Mouse (Mus musculus) midbrain, embryonic 16.5 days (tissue): ENCODE measurements around the gene Fbxo9. TPM values are rescaled to one million over a fixed set of nuclear protein-coding genes. Genes with fewer than 3 reads are reported as not detected.
"Not testable (repeated sequence)": the region's sequence is repeated elsewhere in the genome, so short reads cannot be mapped to it uniquely, and the experiment has no call there.

Source experiments
- ATAC-seq: fragments of 200-750 bp; cut with Nextera tagmentation; 2 replicates; pipeline ENCODE4 v1.8.0; 2017; ENCODE audit warnings: moderate TSS enrichment
- H3K27ac ChIP-seq: fragments of 300-500 bp; sonication (generic); 2 replicates; pipeline ENCODE4 v1.5.1; 2014; ENCODE audit warnings: mild to moderate bottlenecking, low read length, mixed read lengths
- H3K27me3 ChIP-seq: fragments of 300-500 bp; sonication (generic); 2 replicates; pipeline ENCODE4 v1.6.1; 2014; ENCODE audit warnings: low read depth, low read length, mixed read lengths; ENCODE audit not compliant: control insufficient read depth, insufficient read depth
- H3K36me3 ChIP-seq: fragments of 300-500 bp; sonication (generic); 2 replicates; pipeline ENCODE4 v1.6.1; 2014; ENCODE audit warnings: mild to moderate bottlenecking, low read length, moderate library complexity, mixed read lengths; ENCODE audit not compliant: control insufficient read depth, insufficient read depth
- H3K4me1 ChIP-seq: fragments of 300-500 bp; sonication (generic); 2 replicates; pipeline ENCODE4 v1.6.1; 2014; ENCODE audit warnings: mild to moderate bottlenecking, low read length, mixed read lengths; ENCODE audit not compliant: control insufficient read depth, insufficient read depth
- H3K4me2 ChIP-seq: fragments of 300-500 bp; sonication (generic); 2 replicates; pipeline ENCODE4 v1.6.1; 2014; ENCODE audit warnings: mild to moderate bottlenecking, low read length, mixed read lengths
- H3K4me3 ChIP-seq: fragments of 300-500 bp; sonication (generic); 2 replicates; pipeline ENCODE4 v1.5.1; 2014; ENCODE audit warnings: low read depth, mild to moderate bottlenecking, low read length, moderate library complexity, mixed read lengths
- H3K9ac ChIP-seq: fragments of 300-500 bp; sonication (generic); 2 replicates; pipeline ENCODE4 v1.6.1; 2014; ENCODE audit warnings: low read depth, low read length, mixed read lengths
- H3K9me3 ChIP-seq: fragments of 300-500 bp; sonication (generic); replicated peaks from 2 replicates; pipeline ENCODE4 v1.6.1; 2014; ENCODE audit warnings: mild to moderate bottlenecking, low read length, mixed read lengths; ENCODE audit not compliant: control insufficient read depth, poor library complexity, severe bottlenecking
- WGBS: fragments of 180-500 bp; shearing (Covaris S2); extraction: QIAGEN DNeasy Blood & Tissue Kit; methylation state at CpG from one replicate; pipeline ENCODE4 v1.1.7; 2014; 5-methylcytosine and 5-hydroxymethylcytosine counted together
- polyA plus RNA-seq: library from polyadenylated mRNA; unstranded; fragments of >200 nt; fragmentation: Nextera tagmentation; extraction: Ambion mirVana; gene quantifications from 2 replicates; pipeline ENCODE4 v1.2.1, GENCODE M21; 2015

Fbxo9 gene
- polyA plus RNA-seq: 74.0 and 81.0 TPM in 2 replicates

DNA sequence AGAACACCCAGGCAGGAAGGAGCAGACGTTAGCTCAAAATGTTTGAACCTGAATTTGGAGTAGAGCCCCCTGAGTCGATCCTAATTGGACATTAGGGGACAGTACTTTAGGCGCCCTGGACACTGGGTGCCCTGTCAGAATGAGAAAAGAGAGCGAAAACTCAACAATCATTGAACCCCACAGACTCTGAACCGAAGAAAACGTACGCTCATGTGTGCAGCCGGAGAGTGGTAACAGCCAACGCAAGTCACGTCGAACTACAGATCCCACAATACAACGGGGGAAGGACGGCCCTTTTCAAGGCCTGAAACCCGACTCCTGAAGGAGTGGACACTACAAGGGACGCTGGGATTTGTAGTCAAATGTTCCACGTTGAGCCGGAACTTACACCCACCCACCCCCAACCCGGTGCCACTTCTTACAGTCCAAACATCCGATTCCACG is at the start of gene Fbxo9, which contains the start of gene Ick:
Gene Fbxo9 (minus strand): TSS at position 270 of the 444 bp plus-strand sequence.
Gene Ick (plus strand): TSS at position 397 of the 444 bp plus-strand sequence.
- WGBS: under 1% methylated on average over 20 of the region's 20 CpGs
- peak within 1 kb of the TSS; percentile 85 for H3K4me3 ChIP-seq
- H3K4me2 ChIP-seq: peak within 1 kb of the TSS; percentile 91
- no peaks in the 10 kb centered on the region for H3K27me3 ChIP-seq
- H3K9ac ChIP-seq: peak within 1 kb of the TSS; percentile 78
- H3K36me3 ChIP-seq: no peaks in the 10 kb centered on the region
- ATAC-seq: peak; percentile 96
- peak within 1 kb of the TSS; percentile 91 for H3K27ac ChIP-seq
- no peaks in the 10 kb centered on the region for H3K9me3 ChIP-seq
- peaks cover 15% of the 10 kb centered on the region for H3K4me1 ChIP-seq

DNA sequence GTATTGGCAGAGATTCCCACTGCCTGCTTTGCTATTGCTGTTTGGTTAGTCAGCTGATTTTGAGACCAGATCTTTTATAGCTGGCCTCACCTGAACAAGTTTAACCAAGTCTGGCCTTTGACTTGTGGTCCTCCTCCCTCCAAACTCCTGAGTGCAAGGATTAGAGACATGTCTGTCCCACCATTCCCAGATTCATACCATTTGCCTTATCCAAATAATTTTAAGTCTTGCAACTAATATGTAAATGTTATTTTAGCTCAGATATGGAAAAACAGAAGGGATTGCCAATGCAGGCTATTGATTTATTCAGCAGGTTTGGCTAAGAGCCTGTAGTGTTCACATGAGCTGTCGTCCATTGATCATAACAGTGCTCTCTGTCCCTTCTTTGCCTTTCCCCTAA is 48.4 kb upstream of the Fbxo9 start:
- ATAC-seq: no peak
- no peak overlapping the region for H3K27ac ChIP-seq
- H3K4me3 ChIP-seq: no peak overlapping the region
- WGBS: 88% methylated on average over 1 of the region's 1 CpGs
- no peaks in the 10 kb centered on the region for H3K27me3 ChIP-seq
- peaks cover 51% of the 10 kb centered on the region for H3K36me3 ChIP-seq
- H3K9me3 ChIP-seq: no peaks in the 10 kb centered on the region
- no peak overlapping the region for H3K9ac ChIP-seq
- no peaks in the 10 kb centered on the region for H3K4me1 ChIP-seq
- no peak overlapping the region for H3K4me2 ChIP-seq

DNA sequence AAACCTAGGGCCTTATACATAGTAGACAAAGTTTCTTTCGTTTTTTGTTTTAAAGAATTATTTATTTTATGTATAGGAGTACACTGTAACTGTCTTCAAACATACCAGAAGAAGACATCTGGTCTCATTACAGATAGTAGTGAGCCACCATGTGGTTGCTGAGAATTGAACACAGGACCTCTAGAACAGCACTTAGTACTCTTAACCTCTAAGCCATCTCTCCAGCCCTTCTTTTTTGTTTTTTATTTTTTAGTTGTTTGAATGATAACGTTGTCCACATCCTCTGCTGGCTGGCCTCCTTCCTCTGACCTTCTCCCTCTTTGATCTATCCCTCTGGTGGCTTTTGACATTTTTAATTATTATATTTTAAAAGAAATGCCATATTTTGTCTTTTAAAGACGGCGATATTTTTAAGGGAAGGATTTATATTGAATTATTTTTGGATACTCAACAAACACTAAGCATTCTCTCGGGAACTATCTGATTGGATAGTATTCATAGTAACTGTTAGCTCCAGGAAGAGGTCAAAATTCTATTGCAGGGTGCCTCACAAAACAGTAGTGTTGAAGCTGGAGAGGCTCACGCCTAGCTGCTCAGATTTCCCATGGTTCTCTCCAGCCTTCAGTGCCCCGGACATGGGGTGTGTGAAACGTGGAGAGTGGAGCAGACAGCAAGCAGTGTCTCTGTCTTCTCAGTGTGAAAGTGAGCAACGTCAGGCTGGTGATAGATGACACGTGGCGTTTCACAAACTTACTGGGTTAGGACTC is 45.5 kb upstream of the Fbxo9 start:
- no peak overlapping the region for H3K4me3 ChIP-seq
- H3K9me3 ChIP-seq: no peaks in the 10 kb centered on the region
- WGBS: 91% methylated on average over 11 of the region's 11 CpGs
- peaks cover 33% of the 10 kb centered on the region for H3K36me3 ChIP-seq
- H3K27ac ChIP-seq: no peak overlapping the region
- no peak overlapping the region for H3K4me2 ChIP-seq
- no peak for ATAC-seq
- H3K27me3 ChIP-seq: no peaks in the 10 kb centered on the region
- H3K4me1 ChIP-seq: no peaks in the 10 kb centered on the region
- no peak overlapping the region for H3K9ac ChIP-seq

DNA sequence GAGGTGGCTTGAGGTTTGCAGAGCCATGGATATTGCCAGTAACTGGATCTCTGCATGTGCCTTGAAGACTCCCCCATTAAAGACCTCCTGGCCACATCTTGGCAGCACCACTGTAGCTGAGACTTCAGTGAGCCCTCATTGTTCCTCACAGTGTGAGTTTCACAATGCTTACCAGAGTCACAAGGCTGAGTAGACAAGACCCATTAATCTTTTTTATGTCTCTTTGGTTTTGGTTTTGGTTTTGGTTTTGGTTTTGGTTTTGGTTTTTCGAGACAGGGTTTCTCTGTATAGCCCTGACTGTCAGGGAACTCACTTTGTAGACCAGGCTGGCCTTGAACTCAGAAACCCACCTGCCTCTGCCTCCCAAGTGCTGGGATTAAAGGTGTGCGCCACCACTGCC is 40.9 kb upstream of the Fbxo9 start:
- H3K27me3 ChIP-seq, H3K9ac ChIP-seq, H3K4me3 ChIP-seq, H3K9me3 ChIP-seq, H3K36me3 ChIP-seq, H3K4me2 ChIP-seq, ATAC-seq, H3K4me1 ChIP-seq, H3K27ac ChIP-seq: not testable (repeated sequence)
- WGBS: 94% methylated on average over 2 of the region's 2 CpGs

DNA sequence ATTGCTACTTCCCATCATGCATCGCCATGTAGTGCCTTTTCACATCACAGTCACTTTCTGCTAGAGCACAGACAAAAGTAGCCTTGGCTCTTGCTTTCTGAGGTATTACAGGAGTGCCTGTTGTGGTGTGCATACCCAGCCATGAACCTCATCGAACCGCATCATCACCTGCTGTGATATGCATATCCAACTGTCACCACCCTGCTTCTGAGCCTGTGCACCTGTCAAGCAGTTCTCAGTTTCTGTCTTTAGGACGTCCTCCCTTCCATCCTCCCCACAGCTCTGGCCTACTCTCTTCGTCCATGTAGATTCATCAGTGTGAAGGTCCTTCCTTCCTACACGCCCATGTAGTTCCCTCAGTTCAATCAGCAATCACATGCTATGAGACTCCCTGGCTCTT is 39.3 kb upstream of the Fbxo9 start:
- Histone ChIP-seq H3K27ac (no peak overlapping the region), H3K9ac (no peak overlapping the region), H3K27me3 (no peaks in the 10 kb centered on the region), H3K4me2 (no peak overlapping the region), H3K4me1 (0 out of 2 replicates have a peak, but pooled peaks cover 3% of the 10 kb centered on the region), H3K9me3 (no peaks in the 10 kb centered on the region), H3K36me3 (peaks cover 9% of the 10 kb centered on the region), H3K4me3 (no peak overlapping the region)
- ATAC-seq: no peak
- 94% methylated on average over 6 of the region's 6 CpGs for WGBS

DNA sequence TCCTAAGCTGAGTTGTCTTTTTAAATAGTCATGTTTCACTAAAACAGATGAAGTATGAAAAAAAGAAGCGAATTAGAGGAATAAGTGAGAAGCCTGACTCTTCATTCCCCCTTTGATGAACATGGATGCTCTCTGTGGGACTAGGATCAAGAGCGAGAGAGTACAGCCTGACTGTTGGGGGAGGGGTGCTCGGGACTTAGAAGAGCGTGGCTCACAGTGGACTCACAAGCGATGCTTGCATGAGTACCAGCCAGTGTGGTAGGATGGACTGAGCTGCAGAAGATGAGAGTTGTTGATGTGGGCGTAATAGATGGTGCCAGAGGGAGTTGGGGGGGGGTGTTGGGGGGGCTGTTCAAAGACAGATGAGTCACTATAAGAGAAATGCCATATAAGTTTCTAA is 37.8 kb upstream of the Fbxo9 start:
- H3K4me1 ChIP-seq: 0 out of 2 replicates have a peak, but pooled peaks cover 3% of the 10 kb centered on the region
- peak; percentile 53; the same call in 1 of the 2 replicates for ATAC-seq
- no peaks in the 10 kb centered on the region for H3K9me3 ChIP-seq
- no peak overlapping the region for H3K9ac ChIP-seq
- WGBS: 50% methylated on average over 6 of the region's 6 CpGs
- H3K36me3 ChIP-seq: peaks cover 19% of the 10 kb centered on the region
- no peak overlapping the region for H3K4me3 ChIP-seq
- H3K27me3 ChIP-seq: no peaks in the 10 kb centered on the region
- H3K27ac ChIP-seq: no peak overlapping the region
- no peak overlapping the region for H3K4me2 ChIP-seq

DNA sequence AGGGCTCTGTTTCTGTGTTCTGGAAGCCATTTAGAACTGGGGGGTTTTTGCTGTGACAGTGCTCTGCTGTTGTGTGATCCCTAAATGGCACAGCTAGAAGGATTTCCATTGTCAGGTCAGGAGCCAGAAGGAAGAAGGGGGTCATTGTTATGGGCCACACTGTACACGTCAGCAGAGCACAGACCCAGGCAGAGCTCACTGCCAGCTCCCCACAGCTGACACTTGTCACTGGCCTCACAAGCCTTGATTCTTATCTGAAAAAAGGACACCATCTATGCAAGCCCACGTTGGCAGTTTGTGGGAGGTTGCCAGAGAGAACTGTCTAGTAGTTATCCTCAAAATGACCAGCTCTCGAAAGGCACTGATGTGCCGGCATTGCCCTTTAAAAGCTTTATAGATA is 37.2 kb upstream of the Fbxo9 start:
- H3K4me1 ChIP-seq: 0 out of 2 replicates have a peak, but pooled peaks cover 3% of the 10 kb centered on the region
- peak overlapping the region; percentile 38 for H3K27ac ChIP-seq
- no peak overlapping the region for H3K4me3 ChIP-seq
- H3K27me3 ChIP-seq: no peaks in the 10 kb centered on the region
- no peak overlapping the region for H3K9ac ChIP-seq
- H3K4me2 ChIP-seq: no peak overlapping the region
- ATAC-seq: peak; percentile 67; the same call in 1 of the 2 replicates
- no peaks in the 10 kb centered on the region for H3K9me3 ChIP-seq
- 44% methylated on average over 4 of the region's 4 CpGs for WGBS
- H3K36me3 ChIP-seq: peaks cover 21% of the 10 kb centered on the region

DNA sequence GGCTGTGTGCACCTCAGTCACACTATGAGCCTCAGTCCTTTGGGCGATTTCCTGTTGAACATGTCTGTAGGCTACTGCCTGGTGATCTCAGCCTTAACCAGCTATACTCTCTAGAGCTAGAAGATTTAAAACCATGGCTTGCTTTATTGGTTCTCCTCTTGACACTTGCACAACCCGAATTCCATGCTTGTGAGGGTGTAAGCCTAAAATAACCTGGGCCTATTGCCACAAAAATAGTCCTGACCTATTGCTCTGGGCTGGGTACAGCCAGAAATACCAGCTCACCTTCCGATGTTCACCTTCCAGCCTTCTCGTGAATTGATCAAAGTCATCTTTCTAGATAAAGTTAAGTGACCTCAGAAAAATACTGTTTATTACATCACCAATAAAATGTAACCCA is 30.6 kb upstream of the Fbxo9 start:
- no peak for ATAC-seq
- peaks cover 36% of the 10 kb centered on the region for H3K36me3 ChIP-seq
- no peak overlapping the region for H3K27ac ChIP-seq
- H3K4me1 ChIP-seq: no peaks in the 10 kb centered on the region
- WGBS: 94% methylated on average over 4 of the region's 4 CpGs
- H3K9ac ChIP-seq: no peak overlapping the region
- no peak overlapping the region for H3K4me2 ChIP-seq
- H3K4me3 ChIP-seq: no peak overlapping the region
- no peaks in the 10 kb centered on the region for H3K9me3 ChIP-seq
- no peaks in the 10 kb centered on the region for H3K27me3 ChIP-seq

DNA sequence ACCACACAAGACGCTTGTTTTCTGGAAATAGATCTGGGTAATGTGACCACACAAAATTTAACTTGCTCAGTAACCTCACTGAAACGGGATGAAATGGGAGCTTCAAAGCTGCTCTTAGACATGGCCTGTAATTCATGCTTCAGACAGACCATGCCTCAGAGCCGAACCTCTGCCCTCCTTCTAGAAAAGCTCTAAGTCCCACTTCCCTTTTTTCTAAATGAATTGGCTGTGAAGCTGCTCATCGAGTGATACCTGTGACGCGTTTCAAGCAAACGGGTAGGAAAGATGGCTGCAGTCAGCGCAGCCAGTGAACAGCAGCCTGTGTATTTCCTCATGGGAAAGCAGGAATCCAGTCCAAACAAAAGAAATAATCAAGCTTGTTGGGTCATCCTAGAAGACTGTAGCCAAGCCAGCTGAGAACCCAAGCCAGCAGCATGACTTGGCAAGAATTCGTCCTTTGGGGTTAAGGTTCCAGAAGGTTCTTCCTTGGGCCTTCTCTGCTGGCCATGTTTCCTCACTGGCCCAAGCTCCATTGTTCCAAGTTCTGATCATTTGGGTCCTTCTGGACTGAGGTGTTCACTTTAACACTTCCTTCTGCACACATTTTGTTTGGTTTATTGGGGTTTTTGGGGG is 29.3 kb upstream of the Fbxo9 start:
- Histone ChIP-seq H3K9me3 (no peaks in the 10 kb centered on the region), H3K4me2 (no peak overlapping the region), H3K9ac (no peak overlapping the region), H3K27ac (no peak overlapping the region), H3K27me3 (no peaks in the 10 kb centered on the region), H3K36me3 (peaks cover 39% of the 10 kb centered on the region), H3K4me3 (no peak overlapping the region), H3K4me1 (no peaks in the 10 kb centered on the region)
- ATAC-seq: no peak
- WGBS: 96% methylated on average over 9 of the region's 9 CpGs
